Mouse (Mus musculus): ENCODE measurements around the gene Anxa3.

- no peak for TF ChIP-seq POLR2A (IDR thresholded peaks at IDR 0.05; ENCODE audit: insufficient read depth, low read depth, low read length)
- TF ChIP-seq CTCF (IDR thresholded peaks at IDR 0.05; ENCODE audit: insufficient read depth, low read depth, low read length), result no peak
These were observed 54.8 kb downstream of the Anxa3 start for GRCm38 (mm10) chr5:96847986-96848385.

Measured in olfactory bulb, adult 2 months (tissue).